In genomic region chr3:159884802-159885201, GRCm38 (mm10) we compare ENCODE assay signal across 10 mouse cellular contexts. TPM values are rescaled to one million over a fixed set of nuclear protein-coding genes. Genes with fewer than 3 reads are reported as not detected.
DNase-seq lines count a peak whose midpoint lies in the region; ATAC-seq lines count a peak whose summit lies in the region.
"Had no signal": no experiment of that assay in that cellular context is flagged by ENCODE, and none has a peak within 500 bp of the region (broad histone marks: within the 10 kb centered on the region; RNA-seq: fewer than 3 reads in every experiment).

No protein-coding gene starts in this region.

- no peak overlapping the region for H3K9ac ChIP-seq in hindbrain, embryonic 11.5 days (ENCODE audit: low read depth, low read length)
- no peak overlapping the region for H3K9ac ChIP-seq in embryonic facial prominence, embryonic 12.5 days
- H3K9ac ChIP-seq in hindbrain, embryonic 13.5 days = no peak overlapping the region
- H3K9ac ChIP-seq in midbrain, embryonic 16.5 days (ENCODE audit: low read depth, low read length) = no peak overlapping the region
- H3K9ac ChIP-seq: liver, embryonic 13.5 days had no signal

- ATAC-seq in hindbrain, embryonic 11.5 days (ENCODE audit: low FRiP score) = 0 out of 2 replicates have a peak, but pooled peaks have one; percentile 26
- ATAC-seq in embryonic facial prominence, embryonic 12.5 days (ENCODE audit: insufficient number of reproducible peaks, insufficient read depth, low FRiP score, low TSS enrichment) = no peak
- peak; percentile 43 for ATAC-seq in hindbrain, embryonic 13.5 days (ENCODE audit: low FRiP score)
- ATAC-seq in midbrain, embryonic 16.5 days = no peak; the same call in 1 of the 2 replicates
- ATAC-seq: inflammation-experienced regulatory T-cells, adult 6 months had no signal

- no peaks in the 10 kb centered on the region for H3K9me3 ChIP-seq in hindbrain, embryonic 11.5 days (ENCODE audit: control insufficient read depth, low read length)
- H3K9me3 ChIP-seq in hindbrain, embryonic 10.5 days = no peaks in the 10 kb centered on the region
- no peaks in the 10 kb centered on the region for H3K9me3 ChIP-seq in embryonic facial prominence, embryonic 12.5 days
- no peaks in the 10 kb centered on the region for H3K9me3 ChIP-seq in hindbrain, embryonic 13.5 days
- H3K9me3 ChIP-seq in midbrain, embryonic 16.5 days (replicated peaks; ENCODE audit: control insufficient read depth, low read length, poor library complexity, severe bottlenecking) = no peaks in the 10 kb centered on the region
- H3K9me3 ChIP-seq: liver, embryonic 13.5 days had no signal

- H3K4me2 ChIP-seq in hindbrain, embryonic 11.5 days (replicated peaks; ENCODE audit: low read depth, low read length) = no peak overlapping the region
- H3K4me2 ChIP-seq in embryonic facial prominence, embryonic 12.5 days (replicated peaks) = no peak overlapping the region
- no peak overlapping the region for H3K4me2 ChIP-seq in hindbrain, embryonic 13.5 days
- H3K4me2 ChIP-seq in midbrain, embryonic 16.5 days (ENCODE audit: low read length) = no peak overlapping the region
- H3K4me2 ChIP-seq: liver, embryonic 13.5 days had no signal

- no peak overlapping the region for H3K27ac ChIP-seq in hindbrain, embryonic 11.5 days (ENCODE audit: low read depth, low read length)
- H3K27ac ChIP-seq in hindbrain, embryonic 10.5 days = no peak overlapping the region; the same call in 1 of the 2 replicates
- peak overlapping the region; percentile 67; the same call in 1 of the 2 replicates for H3K27ac ChIP-seq in embryonic facial prominence, embryonic 12.5 days
- peak overlapping the region; percentile 49 for H3K27ac ChIP-seq in hindbrain, embryonic 13.5 days
- peak overlapping the region; percentile 70 for H3K27ac ChIP-seq in midbrain, embryonic 16.5 days (ENCODE audit: low read length)
- H3K27ac ChIP-seq: liver, embryonic 13.5 days had no signal

- no peaks in the 10 kb centered on the region for H3K27me3 ChIP-seq in hindbrain, embryonic 11.5 days (ENCODE audit: control insufficient read depth, insufficient read depth, low read length)
- H3K27me3 ChIP-seq in hindbrain, embryonic 10.5 days (ENCODE audit: insufficient read depth, poor library complexity, severe bottlenecking) = no peaks in the 10 kb centered on the region
- H3K27me3 ChIP-seq in embryonic facial prominence, embryonic 12.5 days = no peaks in the 10 kb centered on the region
- no peaks in the 10 kb centered on the region for H3K27me3 ChIP-seq in hindbrain, embryonic 13.5 days
- no peaks in the 10 kb centered on the region for H3K27me3 ChIP-seq in midbrain, embryonic 16.5 days (ENCODE audit: control insufficient read depth, insufficient read depth, low read depth, low read length)
- H3K27me3 ChIP-seq: liver, embryonic 13.5 days had no signal

- H3K4me1 ChIP-seq in hindbrain, embryonic 11.5 days (replicated peaks; ENCODE audit: control insufficient read depth, insufficient read depth, low read length) = 0 out of 2 replicates have a peak, but pooled peaks cover 2% of the 10 kb centered on the region
- peaks cover 21% of the 10 kb centered on the region for H3K4me1 ChIP-seq in hindbrain, embryonic 10.5 days (replicated peaks)
- peaks cover 14% of the 10 kb centered on the region for H3K4me1 ChIP-seq in embryonic facial prominence, embryonic 12.5 days
- peaks cover 10% of the 10 kb centered on the region for H3K4me1 ChIP-seq in hindbrain, embryonic 13.5 days (replicated peaks)
- H3K4me1 ChIP-seq in midbrain, embryonic 16.5 days (ENCODE audit: control insufficient read depth, insufficient read depth, low read length) = peaks cover 16% of the 10 kb centered on the region
- H3K4me1 ChIP-seq: liver, embryonic 13.5 days had no signal

- no peaks in the 10 kb centered on the region for H3K36me3 ChIP-seq in hindbrain, embryonic 11.5 days (ENCODE audit: control insufficient read depth, insufficient read depth, low read length)
- H3K36me3 ChIP-seq in hindbrain, embryonic 10.5 days = peaks cover 5% of the 10 kb centered on the region; the same call in 1 of the 2 replicates
- 0 out of 2 replicates have a peak, but pooled peaks cover 4% of the 10 kb centered on the region for H3K36me3 ChIP-seq in embryonic facial prominence, embryonic 12.5 days
- H3K36me3 ChIP-seq in hindbrain, embryonic 13.5 days = no peaks in the 10 kb centered on the region
- H3K36me3 ChIP-seq in midbrain, embryonic 16.5 days (ENCODE audit: control insufficient read depth, insufficient read depth, low read length) = no peaks in the 10 kb centered on the region
- H3K36me3 ChIP-seq: liver, embryonic 13.5 days had no signal

- no peak for DNase-seq in hindbrain, embryonic 11.5 days (ENCODE audit: low spot score)
- no peak for DNase-seq in hindbrain, embryonic 10.5 days (ENCODE audit: low spot score)
- no peak for DNase-seq in right cerebral cortex, postnatal 10 days (ENCODE audit: low spot score in 2 of 2)
- no peak for DNase-seq in adipocyte (ENCODE audit: low spot score)
- DNase-seq in spleen, postnatal 10 days (ENCODE audit: low spot score in 2 of 2) = no peak
- DNase-seq: liver, embryonic 13.5 days had no signal

- H3K4me3 ChIP-seq in hindbrain, embryonic 11.5 days (ENCODE audit: low read depth, low read length) = no peak overlapping the region
- H3K4me3 ChIP-seq in hindbrain, embryonic 10.5 days = no peak overlapping the region
- no peak overlapping the region for H3K4me3 ChIP-seq in embryonic facial prominence, embryonic 12.5 days
- no peak overlapping the region for H3K4me3 ChIP-seq in hindbrain, embryonic 13.5 days
- no peak overlapping the region for H3K4me3 ChIP-seq in midbrain, embryonic 16.5 days (ENCODE audit: low read depth, low read length)
- H3K4me3 ChIP-seq: liver, embryonic 13.5 days had no signal

RNA-seq across cellular contexts. Expression of gene Wls, which starts 45.3 kb away (rescaled TPM):
- polyA plus RNA-seq in hindbrain, embryonic 11.5 days (2014; fragmentation: Nextera tagmentation; extraction: Ambion mirVana) = 158 and 160 TPM in 2 replicates
- polyA plus RNA-seq in hindbrain, embryonic 10.5 days (2016; fragmentation: Nextera tagmentation; extraction: Ambion mirVana) = 134 and 137 TPM in 2 replicates
- 148 and 164 TPM in 2 replicates for polyA plus RNA-seq in embryonic facial prominence, embryonic 12.5 days (2016; fragmentation: Nextera tagmentation; extraction: Ambion mirVana)
- 94.5 and 110 TPM in 2 replicates for polyA plus RNA-seq in hindbrain, embryonic 13.5 days (2015; fragmentation: Nextera tagmentation; extraction: Ambion mirVana)
- polyA plus RNA-seq in midbrain, embryonic 16.5 days (2015; fragmentation: Nextera tagmentation; extraction: Ambion mirVana) = 70.4 and 80.8 TPM in 2 replicates

Comparison
In these comparisons a context has a peak if more than half of its experiments do, and no peak if none do; other contexts are left out.
1. H3K27ac ChIP-seq: peak in embryonic facial prominence, embryonic 12.5 days (single experiment), hindbrain, embryonic 13.5 days (single experiment) and midbrain, embryonic 16.5 days (single experiment); none in hindbrain, embryonic 11.5 days (single experiment) and hindbrain, embryonic 10.5 days (single experiment).
2. ATAC-seq: peak in hindbrain, embryonic 11.5 days (single experiment) and hindbrain, embryonic 13.5 days (single experiment); none in embryonic facial prominence, embryonic 12.5 days (single experiment) and midbrain, embryonic 16.5 days (single experiment).